Mouse (Mus musculus) layer of hippocampus, postnatal 36 days (tissue): ENCODE measurements around the gene Adgrl1. TPM values are rescaled to one million over a fixed set of nuclear protein-coding genes. Genes with fewer than 3 reads are reported as not detected.

Experiments
- microRNA-seq, 2 experiments: library from miRNA; unstranded; fragments of <30 nt; microRNA quantifications; one replicate each; pipeline ENCODE4 v1.2.0; 2021
- total RNA-seq, 2 experiments: library from RNA; stranded (reverse); gene quantifications; 2 replicates each; pipeline ENCODE4 v1.2.3; 2021

Gene Adgrl1
- total RNA-seq, 2 experiments from 2014 or later = 319 to 321 TPM

Small RNA genes lying within 50 kb of the gene (microRNA-seq; reads per million reads assigned to microRNA genes)
- 0 to 0.21 reads per million in 2 experiments for gene Gm44330
- 0 to 0.21 reads per million in 2 experiments for gene Gm44450

Other genes with a start within 250 kb of the Adgrl1 start
- gene Gipc1, start 247.4 kb upstream of the Adgrl1 start, total RNA-seq = 10 to 100 TPM; 56.9 to 58.1 TPM
- 1 to 10 TPM in 1 of 2 experiments, under 1 TPM in 1; 1.00 to 1.4 TPM for gene Ptger1, start 233.4 kb upstream of the Adgrl1 start, total RNA-seq
- gene Pkn1, start 200.9 kb upstream of the Adgrl1 start, total RNA-seq = 10 to 100 TPM; 53.0 to 54.8 TPM
- gene Ddx39, start 184.9 kb upstream of the Adgrl1 start, total RNA-seq = 10 to 100 TPM; 17.0 to 19.2 TPM
- gene Adgre5, start 158.8 kb upstream of the Adgrl1 start, total RNA-seq = 1 to 10 TPM; 7.6 to 7.7 TPM
- under 1 TPM; 0.43 to 0.47 TPM for gene Gm10644, start 55.1 kb downstream of the Adgrl1 start, total RNA-seq
- gene Asf1b, start 55.4 kb downstream of the Adgrl1 start, total RNA-seq = under 1 TPM; 0.32 to 0.48 TPM
- 100 to 1,000 TPM; 239 to 256 TPM for gene Prkaca, start 72.9 kb downstream of the Adgrl1 start, total RNA-seq
- 10 to 100 TPM; 42.1 to 43.1 TPM for gene Samd1, start 97.6 kb downstream of the Adgrl1 start, total RNA-seq
- under 1 TPM; 0.40 to 0.75 TPM for gene 1700067K01Rik, start 101.4 kb downstream of the Adgrl1 start, total RNA-seq
- gene 2210011C24Rik, start 112.1 kb downstream of the Adgrl1 start, total RNA-seq = 1 to 10 TPM in 1 of 2 experiments, under 1 TPM in 1; 0.52 to 1.2 TPM
- 1 to 10 TPM; 2.9 to 4.1 TPM for gene Palm3, start 121.4 kb downstream of the Adgrl1 start, total RNA-seq
- gene Il27ra, start 142.5 kb downstream of the Adgrl1 start, total RNA-seq = 1 to 10 TPM; 2.3 to 2.9 TPM
- gene Rln3, start 144.9 kb downstream of the Adgrl1 start, total RNA-seq = not detected
- gene Gm10643, start 165.0 kb downstream of the Adgrl1 start, total RNA-seq = 1 to 10 TPM; 4.2 to 4.4 TPM
- gene Rfx1, start 166.7 kb downstream of the Adgrl1 start, total RNA-seq = 10 to 100 TPM; 24.0 to 30.9 TPM
- gene Dcaf15, start 204.7 kb downstream of the Adgrl1 start, total RNA-seq = 10 to 100 TPM; 16.7 to 20.9 TPM
- gene Podnl1, start 225.9 kb downstream of the Adgrl1 start, total RNA-seq = not detected
- gene Cc2d1a, start 247.8 kb downstream of the Adgrl1 start, total RNA-seq = 10 to 100 TPM; 58.3 to 64.6 TPM
- 1 to 10 TPM; 1.7 to 1.8 TPM for gene 4930432K21Rik, start 247.9 kb downstream of the Adgrl1 start, total RNA-seq